Mouse (Mus musculus): Measurements from ENCODE around the gene Slc44a5. TPM values are rescaled to one million over a fixed set of nuclear protein-coding genes. Genes with fewer than 3 reads are reported as not detected.
"Not testable (repeated sequence)": the region's sequence is repeated elsewhere in the genome, so short reads cannot be mapped to it uniquely, and the experiment has no call there.

Slc44a5 gene
- total RNA-seq, 4 experiments from 2014 or later = 0.09 to 0.19 (median 0.13) TPM; not detected in 1

GRCm38 (mm10) chr3:153968549-153968948 is 4.7 kb upstream of the Slc44a5 start:
- DNase-seq (ENCODE audit: low spot score) = no peak

GRCm38 (mm10) chr3:153969451-153969850 is 3.8 kb upstream of the Slc44a5 start:
- no peak for DNase-seq (ENCODE audit: low spot score)

- DNase-seq (ENCODE audit: low spot score) = no peak
Observed at GRCm38 (mm10) chr3:153973949-153974760, 919 bp downstream of the Slc44a5 start.

GRCm38 (mm10) chr3:153975060-153975459 is 1.8 kb downstream of the Slc44a5 start:
- no peak for DNase-seq (ENCODE audit: low spot score)

GRCm38 (mm10) chr3:153975791-153976190 is 2.6 kb downstream of the Slc44a5 start:
- DNase-seq (ENCODE audit: low spot score) = no peak

- DNase-seq (ENCODE audit: low spot score) = no peak
Observed at GRCm38 (mm10) chr3:153980611-153981010, 7.4 kb downstream of the Slc44a5 start.

GRCm38 (mm10) chr3:153984428-153985340 is 11.4 kb downstream of the Slc44a5 start:
- DNase-seq (ENCODE audit: low spot score) = no peak

GRCm38 (mm10) chr3:153999797-154000528 is 26.7 kb downstream of the Slc44a5 start:
- DNase-seq (ENCODE audit: low spot score) = no peak

GRCm38 (mm10) chr3:154001348-154001747 is 28.1 kb downstream of the Slc44a5 start:
- DNase-seq (ENCODE audit: low spot score) = no peak

- no peak for DNase-seq (ENCODE audit: low spot score)
Observed at GRCm38 (mm10) chr3:154046876-154047275, 73.6 kb downstream of the Slc44a5 start.

- DNase-seq (ENCODE audit: low spot score) = no peak
Observed at GRCm38 (mm10) chr3:154053331-154053730, 80.1 kb downstream of the Slc44a5 start.

GRCm38 (mm10) chr3:154057464-154057863 is 84.2 kb downstream of the Slc44a5 start:
- no peak for DNase-seq (ENCODE audit: low spot score)

GRCm38 (mm10) chr3:154058200-154058599 is 85.0 kb downstream of the Slc44a5 start:
- DNase-seq (ENCODE audit: low spot score) = no peak

- DNase-seq (ENCODE audit: low spot score) = not testable (repeated sequence)
Observed at GRCm38 (mm10) chr3:154071989-154072388, 98.8 kb downstream of the Slc44a5 start.

- DNase-seq (ENCODE audit: low spot score) = no peak
Observed at GRCm38 (mm10) chr3:154075749-154076148, 102.5 kb downstream of the Slc44a5 start.

- no peak for DNase-seq (ENCODE audit: low spot score)
Observed at GRCm38 (mm10) chr3:154081687-154082086, 108.5 kb downstream of the Slc44a5 start.

- DNase-seq (ENCODE audit: low spot score) = no peak
Observed at GRCm38 (mm10) chr3:154082241-154082640, 109.0 kb downstream of the Slc44a5 start.

GRCm38 (mm10) chr3:154082961-154083360 is 109.7 kb downstream of the Slc44a5 start:
- no peak for DNase-seq (ENCODE audit: low spot score)

GRCm38 (mm10) chr3:154089996-154090395 is 116.8 kb downstream of the Slc44a5 start:
- no peak for DNase-seq (ENCODE audit: low spot score)

GRCm38 (mm10) chr3:154091468-154092338 is 118.5 kb downstream of the Slc44a5 start:
- no peak for DNase-seq (ENCODE audit: low spot score)

GRCm38 (mm10) chr3:154092466-154092865 is 119.2 kb downstream of the Slc44a5 start:
- no peak for DNase-seq (ENCODE audit: low spot score)

All from heart, adult 8-10 months (tissue).